Mouse (Mus musculus): Measurements from ENCODE around the gene Itgal.

DNA sequence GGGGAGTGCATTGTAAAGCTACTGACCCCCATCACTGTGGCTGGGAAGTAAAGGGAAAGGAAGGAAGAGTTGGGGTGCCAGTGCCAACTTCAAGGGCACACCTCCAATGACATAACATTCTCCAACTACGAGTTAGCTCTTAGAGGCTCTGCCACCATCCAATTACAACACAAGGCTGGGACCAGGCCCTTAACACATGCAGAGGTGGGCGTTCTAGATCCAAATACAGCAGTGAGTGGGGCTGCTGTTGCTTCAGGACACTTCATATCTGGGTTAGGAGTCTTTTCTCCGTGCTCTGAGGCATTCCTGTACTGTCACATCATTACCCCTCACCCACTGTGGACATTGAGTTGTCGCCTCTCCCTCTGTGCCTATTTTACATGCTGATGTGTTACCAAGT, 25.0 kb downstream of the Itgal start:
- no peak for TF ChIP-seq CTCF (IDR thresholded peaks at IDR 0.05; ENCODE audit: low read depth)
- no peak for TF ChIP-seq EP300 (optimal IDR thresholded peaks at IDR 0.05)

All from stomach, postnatal 0 days (tissue).